Mouse (Mus musculus) heart, postnatal 0 days (tissue): ENCODE data around the gene Zscan12. TPM values are rescaled to one million over a fixed set of nuclear protein-coding genes. Genes with fewer than 3 reads are reported as not detected.
A peak's percentile ranks its signal among the peaks of the same experiment; 100 is the strongest.

ENCODE experiments used
- ATAC-seq: fragments of 200-750 bp; cut with Nextera tagmentation; 2 replicates; pipeline ENCODE4 v1.8.0; 2017; ENCODE audit warnings: low read depth, moderate number of reproducible peaks, moderate library complexity; ENCODE audit not compliant: insufficient read depth
- DNase-seq: peaks from one replicate; pipeline ENCODE4 v3.0.0-alpha.2; 2016; ENCODE audit warnings: low spot score
- H3K27ac ChIP-seq: fragments of 300-500 bp; sonication (generic); 2 replicates; pipeline ENCODE4 v1.5.1; 2014; ENCODE audit warnings: low read depth, mild to moderate bottlenecking
- H3K27me3 ChIP-seq: fragments of 300-500 bp; sonication (generic); 2 replicates; pipeline ENCODE4 v1.6.1; 2014; ENCODE audit warnings: low read length, mixed read lengths; ENCODE audit not compliant: control insufficient read depth, insufficient read depth
- H3K36me3 ChIP-seq: fragments of 300-500 bp; sonication (generic); replicated peaks from 2 replicates; pipeline ENCODE4 v1.6.1; 2014; ENCODE audit warnings: low read length, mixed read lengths; ENCODE audit not compliant: control insufficient read depth, insufficient read depth
- H3K4me1 ChIP-seq: fragments of 300-500 bp; sonication (generic); 2 replicates; pipeline ENCODE4 v1.6.1; 2014; ENCODE audit warnings: antibody characterized with exemption; ENCODE audit not compliant: control insufficient read depth, insufficient read depth
- H3K4me2 ChIP-seq: fragments of 300-500 bp; sonication (generic); 2 replicates; pipeline ENCODE4 v1.6.1; 2014; ENCODE audit warnings: low read depth, mild to moderate bottlenecking, low read length, moderate library complexity
- H3K4me3 ChIP-seq: fragments of 300-500 bp; sonication (generic); 2 replicates; pipeline ENCODE4 v1.5.1; 2014; ENCODE audit warnings: low read depth, low read length
- H3K9ac ChIP-seq: fragments of 300-500 bp; sonication (generic); replicated peaks from 2 replicates; pipeline ENCODE4 v1.6.1; 2014; ENCODE audit warnings: low read depth, low read length, mixed read lengths
- H3K9me3 ChIP-seq: fragments of 300-500 bp; sonication (generic); replicated peaks from 2 replicates; pipeline ENCODE4 v1.6.1; 2016; ENCODE audit warnings: low read length; ENCODE audit not compliant: control insufficient read depth
- CTCF ChIP-seq: IDR thresholded peaks from 2 replicates; pipeline ENCODE4 v1.5.1; 2016; ENCODE audit warnings: antibody characterized with exemption, control low read depth, low read depth
- EP300 ChIP-seq: IDR thresholded peaks from 2 replicates; pipeline ENCODE4 v1.6.1; 2016; ENCODE audit warnings: antibody characterized with exemption, low read depth
- WGBS: fragments of 180-500 bp; shearing (Covaris S2); extraction: QIAGEN DNeasy Blood & Tissue Kit; methylation state at CpG from one replicate; pipeline ENCODE4 v1.1.7; 2014; 5-methylcytosine and 5-hydroxymethylcytosine counted together
- polyA plus RNA-seq: library from polyadenylated mRNA; unstranded; fragments of >200 nt; fragmentation: Nextera tagmentation; extraction: Ambion mirVana; gene quantifications from 2 replicates; pipeline ENCODE4 v1.2.1, GENCODE M21; 2015
- total RNA-seq: library from RNA; depleted of rRNA; stranded (reverse); fragments of >200 nt; gene quantifications from 2 replicates; pipeline ENCODE4 v1.2.3, GENCODE M21; 2014; ENCODE audit warnings: low replicate concordance

Gene Zscan12
- total and polyA plus RNA-seq, 2 experiments from 2014 or later: 5.2 to 7.8 TPM

GRCm38 (mm10) chr13:21402287-21402846 lies 39.7 kb downstream of the Zscan12 start, which contains the start of gene Zkscan3:
Gene Zkscan3 (minus strand): TSS chr13:21402755.
- peak within 1 kb of the TSS; percentile 94 for H3K9ac ChIP-seq
- peak within 1 kb of the TSS; percentile 96 for H3K4me3 ChIP-seq
- peak within 1 kb of the TSS; percentile 95 for H3K27ac ChIP-seq
- peaks cover 19% of the 10 kb centered on the region; the same call in 1 of the 2 replicates for H3K4me1 ChIP-seq
- peak within 1 kb of the TSS; percentile 63 for H3K4me2 ChIP-seq
- no peaks in the 10 kb centered on the region for H3K27me3 ChIP-seq
- under 1% methylated on average over 35 of the region's 35 CpGs for WGBS
- H3K9me3 ChIP-seq: no peaks in the 10 kb centered on the region
- peaks cover 14% of the 10 kb centered on the region for H3K36me3 ChIP-seq
- peak; percentile 64 for TF ChIP-seq EP300
- no peak for TF ChIP-seq CTCF
- peak; percentile 92 for ATAC-seq
- peak; percentile 88 for DNase-seq

GRCm38 (mm10) chr13:21402848-21403247 lies 40.2 kb downstream of the Zscan12 start:
- Histone ChIP-seq H3K9ac (peak overlapping the region; percentile 94), H3K27ac (peak overlapping the region; percentile 95), H3K4me1 (peaks cover 24% of the 10 kb centered on the region; the same call in 1 of the 2 replicates), H3K4me3 (peak overlapping the region; percentile 96), H3K4me2 (peak overlapping the region; percentile 63), H3K36me3 (peaks cover 14% of the 10 kb centered on the region), H3K9me3 (no peaks in the 10 kb centered on the region), H3K27me3 (no peaks in the 10 kb centered on the region)
- ATAC-seq: no peak
- TF ChIP-seq CTCF (no peak), EP300 (no peak)
- DNase-seq: no peak
- WGBS: 0% methylated on average over 2 of the region's 2 CpGs

DNA sequence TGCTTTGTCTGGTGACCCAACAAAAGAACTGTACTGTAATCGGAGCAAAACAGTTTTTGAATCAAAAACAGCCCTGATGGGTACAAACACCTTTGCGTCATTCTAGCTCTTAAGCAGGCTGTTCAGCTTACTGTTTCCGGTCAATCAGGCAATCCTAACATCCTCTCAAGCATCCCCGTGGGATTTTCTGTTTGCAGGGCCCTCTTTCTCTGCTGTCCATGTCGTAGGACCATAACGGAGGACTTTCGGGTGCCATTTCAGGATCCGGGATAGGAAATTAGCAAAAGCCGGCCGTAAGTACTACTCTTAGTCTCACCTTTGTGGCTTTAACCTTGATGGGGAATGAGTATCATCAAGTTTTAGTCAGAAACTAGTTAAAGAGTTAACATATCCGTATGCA lies 44.7 kb downstream of the Zscan12 start:
- ATAC-seq (no peak), DNase-seq (peak; percentile 15)

DNA sequence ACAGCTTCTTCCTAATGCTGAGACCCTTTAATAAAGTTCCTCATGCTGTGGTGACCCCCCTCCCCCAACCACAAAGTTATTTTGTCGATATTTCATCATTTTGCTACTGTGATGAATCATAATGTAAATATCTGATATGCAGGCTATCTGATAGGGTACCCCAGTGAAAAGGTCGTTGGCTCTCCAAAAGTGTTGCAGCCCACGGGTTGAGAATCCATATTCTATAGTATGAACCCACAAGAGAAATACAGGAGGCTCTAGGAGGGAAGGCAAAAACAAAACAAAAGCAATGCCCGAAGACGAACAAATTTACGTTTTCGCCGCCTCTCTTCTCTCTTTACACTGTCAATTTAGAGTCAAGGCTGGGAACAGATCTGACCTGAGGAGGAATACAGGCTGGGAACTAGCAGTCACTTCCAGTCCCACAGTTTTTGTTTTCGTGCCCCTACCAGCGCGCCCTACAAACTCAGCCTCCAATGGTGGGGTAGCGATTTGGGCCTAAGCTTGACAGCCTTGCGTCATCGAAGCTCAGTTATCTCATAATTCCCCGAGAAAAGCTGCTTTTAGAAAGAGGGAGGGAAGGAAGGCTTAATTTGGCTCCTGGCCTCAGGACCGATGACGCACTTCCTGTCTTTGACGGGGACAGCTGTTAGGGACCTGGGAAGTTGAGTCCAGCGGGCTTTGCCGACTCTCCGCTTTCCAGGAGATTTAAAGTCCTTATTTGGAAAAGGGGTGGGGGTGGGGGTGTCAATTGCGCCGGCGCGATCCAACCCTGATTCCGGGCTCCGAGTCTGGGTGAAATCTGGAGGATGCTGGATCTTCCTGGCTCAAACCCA lies 45.6 kb downstream of the Zscan12 start:
- H3K9me3 ChIP-seq: no peaks in the 10 kb centered on the region
- peak overlapping the region; percentile 77 for H3K4me2 ChIP-seq
- no peaks in the 10 kb centered on the region for H3K36me3 ChIP-seq
- peak overlapping the region; percentile 65 for H3K9ac ChIP-seq
- peak overlapping the region; percentile 91 for H3K27ac ChIP-seq
- 3% methylated on average over 27 of the region's 27 CpGs for WGBS
- H3K4me3 ChIP-seq: peak overlapping the region; percentile 56
- H3K4me1 ChIP-seq: 0 out of 2 replicates have a peak, but pooled peaks cover 10% of the 10 kb centered on the region
- peak; percentile 95 for DNase-seq
- no peaks in the 10 kb centered on the region for H3K27me3 ChIP-seq
- peak; percentile 93 for ATAC-seq
- no peak for TF ChIP-seq EP300
- TF ChIP-seq CTCF: no peak

More for the DNA sequence above, 44.7 kb downstream of the Zscan12 start:
- Histone ChIP-seq H3K36me3 (no peaks in the 10 kb centered on the region), H3K9ac (peak overlapping the region; percentile 65; the same call in 1 of the 2 replicates), H3K4me1 (0 out of 2 replicates have a peak, but pooled peaks cover 10% of the 10 kb centered on the region), H3K27me3 (no peaks in the 10 kb centered on the region), H3K4me3 (peak overlapping the region; percentile 56), H3K27ac (peak overlapping the region; percentile 91), H3K4me2 (peak overlapping the region; percentile 77), H3K9me3 (no peaks in the 10 kb centered on the region)
- WGBS: 68% methylated on average over 11 of the region's 11 CpGs
- TF ChIP-seq EP300 (no peak), CTCF (no peak)

DNA sequence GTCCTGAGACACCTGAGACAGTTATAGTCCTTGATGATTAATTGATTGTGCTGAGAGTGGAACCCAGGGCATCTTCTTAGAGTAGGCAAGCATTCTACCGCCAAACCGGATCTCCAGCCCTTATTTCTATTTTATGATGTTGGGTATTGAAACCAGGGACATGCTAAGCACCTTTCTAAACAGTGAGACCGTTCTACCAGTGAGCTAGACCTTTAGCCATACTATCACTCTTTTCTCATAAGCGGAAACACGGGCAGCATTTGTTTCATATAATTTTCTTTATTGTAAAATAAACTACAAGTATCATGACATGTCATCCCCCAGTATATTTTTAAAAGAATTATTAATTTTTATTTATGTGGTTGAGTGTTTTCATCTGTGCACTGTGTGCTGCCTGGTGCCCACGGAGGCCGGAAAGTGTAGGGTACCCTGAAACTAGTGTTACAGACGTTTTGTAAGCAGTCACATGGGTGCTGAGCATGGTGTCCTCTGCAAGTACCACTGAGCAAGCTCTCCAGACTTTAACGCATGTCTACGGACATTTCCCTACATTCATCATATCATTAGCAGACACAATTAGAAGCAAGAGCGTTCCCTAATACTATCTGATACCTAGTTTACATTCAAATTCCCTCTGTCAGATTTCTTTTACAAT lies 46.3 kb downstream of the Zscan12 start:
- WGBS: 48% methylated on average over 11 of the region's 11 CpGs
- no peak for TF ChIP-seq EP300
- no peak for TF ChIP-seq CTCF
- Histone ChIP-seq H3K4me2 (peak overlapping the region; percentile 77), H3K9ac (peak overlapping the region; percentile 65), H3K4me3 (peak overlapping the region; percentile 56), H3K4me1 (0 out of 2 replicates have a peak, but pooled peaks cover 10% of the 10 kb centered on the region), H3K36me3 (no peaks in the 10 kb centered on the region), H3K27me3 (no peaks in the 10 kb centered on the region), H3K9me3 (no peaks in the 10 kb centered on the region), H3K27ac (peak overlapping the region; percentile 91)
- DNase-seq (peak; percentile 15), ATAC-seq (no peak)
